Mouse (Mus musculus) testis, adult 2 months (tissue): ENCODE data around the gene Gjd3.

Source experiments
- CTCF ChIP-seq: fragments of 200-500 bp; IDR thresholded peaks from 2 replicates; pipeline ENCODE4 v1.5.1; 2012; ENCODE audit warnings: low read depth, mild to moderate bottlenecking, inconsistent platforms, low read length, moderate library complexity; ENCODE audit not compliant: control insufficient read depth, insufficient read depth, insufficient replicate concordance
- POLR2A ChIP-seq: fragments of 200-500 bp; IDR thresholded peaks from 2 replicates; pipeline ENCODE4 v1.6.1; 2012; ENCODE audit warnings: low read depth, mild to moderate bottlenecking, inconsistent platforms, low read length, moderate library complexity; ENCODE audit not compliant: control insufficient read depth

DNA sequence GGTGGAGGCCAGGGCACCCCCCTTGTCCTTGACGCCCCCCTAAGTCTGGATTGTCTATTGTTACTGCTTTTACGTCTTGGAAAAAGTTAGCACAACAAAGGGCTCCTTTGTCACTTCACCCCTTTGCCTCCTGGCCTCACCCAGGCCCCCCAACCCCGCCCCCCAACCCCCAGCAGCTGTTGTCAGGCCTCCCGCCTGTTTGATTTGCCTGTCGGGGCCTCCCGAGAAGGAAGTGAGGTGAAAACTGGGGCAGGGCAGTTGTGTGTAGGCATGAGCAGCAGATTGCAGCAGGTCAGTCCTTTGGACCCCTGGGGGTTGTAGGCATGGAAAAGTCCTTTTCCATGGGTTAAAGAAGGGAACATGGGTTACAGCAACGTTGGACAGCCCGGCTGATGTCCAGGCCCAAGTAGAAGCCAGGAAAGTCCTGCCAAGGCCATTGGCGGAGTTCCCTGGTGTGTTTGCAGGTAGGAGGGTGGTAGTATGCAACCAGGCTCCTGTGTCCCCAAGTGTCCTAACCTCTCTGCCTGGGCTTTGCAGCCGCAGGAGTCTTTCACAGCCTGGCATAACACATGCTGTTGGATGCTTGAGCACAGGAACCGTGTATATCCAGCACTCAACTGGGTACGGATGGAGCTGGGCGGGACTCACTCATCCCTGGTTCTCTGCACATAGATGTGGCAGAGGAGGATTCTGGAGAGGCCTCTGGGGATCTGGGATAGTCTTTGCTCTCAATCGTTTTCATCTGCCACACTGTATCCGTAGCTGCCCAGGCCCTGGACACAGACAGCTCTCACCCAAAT lies 18.0 kb downstream of the Gjd3 start:
- TF ChIP-seq CTCF (no peak), POLR2A (no peak)
